In the genomic region with DNA sequence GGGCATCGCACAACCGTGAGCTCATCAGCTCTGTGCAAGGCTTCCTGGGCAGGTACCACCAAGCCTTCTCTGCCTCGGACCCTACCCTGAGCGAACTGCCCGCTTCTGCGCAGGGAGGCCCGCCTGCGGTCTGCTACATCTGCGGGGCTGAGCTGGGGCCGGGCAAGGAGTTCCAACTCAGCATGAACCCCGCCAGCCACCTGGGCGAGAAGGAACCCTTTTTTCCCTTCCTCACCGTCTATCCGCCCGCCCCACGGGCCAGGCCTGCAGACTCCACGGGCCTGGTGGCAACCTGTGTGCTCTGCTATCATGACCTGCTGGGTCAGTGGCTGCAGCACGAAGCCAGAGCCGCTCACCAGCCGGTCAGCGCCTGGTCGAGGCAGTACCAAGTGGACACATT, we compare ENCODE assay signal across 8 mouse cellular contexts. TPM values are rescaled to one million over a fixed set of nuclear protein-coding genes. Genes with fewer than 3 reads are reported as not detected.
DNase-seq lines count a peak whose midpoint lies in the region; ATAC-seq and TF ChIP-seq lines count a peak whose summit lies in the region.
"Had no signal": no experiment of that assay in that cellular context is flagged by ENCODE, and none has a peak within 500 bp of the region (broad histone marks: within the 10 kb centered on the region; RNA-seq: fewer than 3 reads in every experiment).

No protein-coding gene starts in this region.

- peak overlapping the region; percentile 97 for H3K4me2 ChIP-seq in lung, postnatal 0 days (replicated peaks; ENCODE audit: low read depth, low read length)
- H3K4me2 ChIP-seq in forebrain, embryonic 12.5 days = peak overlapping the region; percentile 96
- H3K4me2 ChIP-seq in limb, embryonic 13.5 days (replicated peaks) = peak overlapping the region; percentile 98
- peak overlapping the region; percentile 95 for H3K4me2 ChIP-seq in stomach, embryonic 15.5 days

- H3K4me1 ChIP-seq in lung, postnatal 0 days (ENCODE audit: insufficient read depth, low read depth, low read length) = peaks cover 18% of the 10 kb centered on the region
- H3K4me1 ChIP-seq in forebrain, embryonic 12.5 days = peaks cover 92% of the 10 kb centered on the region
- H3K4me1 ChIP-seq in limb, embryonic 13.5 days = peaks cover 89% of the 10 kb centered on the region
- peaks cover 79% of the 10 kb centered on the region for H3K4me1 ChIP-seq in stomach, embryonic 15.5 days

- 18% methylated on average over 20 of the region's 22 CpGs for WGBS in lung, postnatal 0 days
- 8% methylated on average over 22 of the region's 22 CpGs for WGBS in forebrain, embryonic 12.5 days
- 5% methylated on average over 22 of the region's 22 CpGs for WGBS in limb, embryonic 13.5 days
- WGBS in stomach, embryonic 15.5 days = 18% methylated on average over 22 of the region's 22 CpGs

- peak overlapping the region; percentile 44 for H3K4me3 ChIP-seq in lung, postnatal 0 days (ENCODE audit: low read depth, low read length)
- H3K4me3 ChIP-seq in forebrain, embryonic 12.5 days (replicated peaks) = peak overlapping the region; percentile 67
- peak overlapping the region; percentile 73 for H3K4me3 ChIP-seq in limb, embryonic 13.5 days
- H3K4me3 ChIP-seq in stomach, embryonic 15.5 days (replicated peaks) = peak overlapping the region; percentile 62

- no peak for DNase-seq in lung, postnatal 0 days (ENCODE audit: low spot score)
- DNase-seq in lung, postnatal 25 days (ENCODE audit: low spot score) = no peak
- DNase-seq in adrenal gland, postnatal 36 days = no peak
- no peak for DNase-seq in urinary bladder, postnatal 4 days (ENCODE audit: low spot score in 2 of 2)

- no peaks in the 10 kb centered on the region for H3K9me3 ChIP-seq in lung, postnatal 0 days (ENCODE audit: low read length)
- no peaks in the 10 kb centered on the region for H3K9me3 ChIP-seq in forebrain, embryonic 12.5 days
- H3K9me3 ChIP-seq in limb, embryonic 13.5 days = no peaks in the 10 kb centered on the region
- no peaks in the 10 kb centered on the region for H3K9me3 ChIP-seq in stomach, embryonic 15.5 days

- H3K27ac ChIP-seq in lung, postnatal 0 days (ENCODE audit: low read length) = no peak overlapping the region
- 0 out of 2 replicates have a peak overlapping the region, but pooled peaks have one; percentile 3 for H3K27ac ChIP-seq in forebrain, embryonic 12.5 days
- no peak overlapping the region for H3K27ac ChIP-seq in limb, embryonic 13.5 days
- H3K27ac ChIP-seq in stomach, embryonic 15.5 days = 0 out of 2 replicates have a peak overlapping the region, but pooled peaks have one; percentile 8

- peaks cover 10% of the 10 kb centered on the region; the same call in 1 of the 2 replicates for H3K27me3 ChIP-seq in lung, postnatal 0 days (replicated peaks; ENCODE audit: insufficient read depth, low read length)
- peaks cover 50% of the 10 kb centered on the region for H3K27me3 ChIP-seq in forebrain, embryonic 12.5 days
- H3K27me3 ChIP-seq in limb, embryonic 13.5 days = 0 out of 2 replicates have a peak, but pooled peaks cover 4% of the 10 kb centered on the region
- H3K27me3 ChIP-seq in stomach, embryonic 15.5 days (replicated peaks) = 0 out of 2 replicates have a peak, but pooled peaks cover 9% of the 10 kb centered on the region

- ATAC-seq in lung, postnatal 0 days = no peak
- ATAC-seq in forebrain, embryonic 12.5 days (ENCODE audit: low FRiP score) = no peak
- ATAC-seq in limb, embryonic 13.5 days (ENCODE audit: low FRiP score, low read depth) = no peak
- ATAC-seq in stomach, embryonic 15.5 days (ENCODE audit: insufficient read depth, low FRiP score, low read depth) = no peak

- no peak for TF ChIP-seq CTCF in lung, postnatal 0 days (IDR thresholded peaks at IDR 0.05)

- TF ChIP-seq EP300 in lung, postnatal 0 days (IDR thresholded peaks at IDR 0.05) = no peak

- H3K9ac ChIP-seq in lung, postnatal 0 days (replicated peaks; ENCODE audit: low read depth) = no peak overlapping the region
- peak overlapping the region; percentile 71 for H3K9ac ChIP-seq in forebrain, embryonic 12.5 days
- peak overlapping the region; percentile 87 for H3K9ac ChIP-seq in limb, embryonic 13.5 days
- peak overlapping the region; percentile 11; the same call in 1 of the 2 replicates for H3K9ac ChIP-seq in stomach, embryonic 15.5 days

- H3K36me3 ChIP-seq in lung, postnatal 0 days (ENCODE audit: insufficient read depth, low read length) = no peaks in the 10 kb centered on the region
- H3K36me3 ChIP-seq in forebrain, embryonic 12.5 days (replicated peaks) = no peaks in the 10 kb centered on the region
- 0 out of 2 replicates have a peak, but pooled peaks cover 2% of the 10 kb centered on the region for H3K36me3 ChIP-seq in limb, embryonic 13.5 days
- H3K36me3 ChIP-seq in stomach, embryonic 15.5 days = no peaks in the 10 kb centered on the region

RNA-seq across cellular contexts. Expression of gene Gse1, which starts 1.8 kb away (rescaled TPM):
- 9.5 and 9.9 TPM in 2 replicates for polyA plus RNA-seq in lung, postnatal 0 days (2015; fragmentation: Nextera tagmentation; extraction: Ambion mirVana)
- polyA plus RNA-seq in forebrain, embryonic 12.5 days (2016; fragmentation: Nextera tagmentation; extraction: Ambion mirVana) = 20.4 and 27.0 TPM in 2 replicates
- 6.9 and 7.1 TPM in 2 replicates for polyA plus RNA-seq in limb, embryonic 13.5 days (2015; fragmentation: Nextera tagmentation; extraction: Ambion mirVana)
- 9.6 and 10.8 TPM in 2 replicates for polyA plus RNA-seq in stomach, embryonic 15.5 days (2015; fragmentation: Nextera tagmentation; extraction: Ambion mirVana)
- 10 to 100 TPM; 25.9 to 30.2 TPM for total RNA-seq in adrenal gland, postnatal 36 days (2021)

RNA-seq across cellular contexts. Expression of gene Fam92b, which starts 52.8 kb away (rescaled TPM):
- polyA plus RNA-seq in lung, postnatal 0 days (2015; fragmentation: Nextera tagmentation; extraction: Ambion mirVana) = 3.9 and 6.5 TPM in 2 replicates
- polyA plus RNA-seq in forebrain, embryonic 12.5 days (2016; fragmentation: Nextera tagmentation; extraction: Ambion mirVana) = 2.5 and 3.2 TPM in 2 replicates
- not detected in 2 replicates for polyA plus RNA-seq in limb, embryonic 13.5 days (2015; fragmentation: Nextera tagmentation; extraction: Ambion mirVana)
- polyA plus RNA-seq in stomach, embryonic 15.5 days (2015; fragmentation: Nextera tagmentation; extraction: Ambion mirVana) = 0.80 and 0.94 TPM in 2 replicates
- total RNA-seq in adrenal gland, postnatal 36 days (2021) = 1 to 10 TPM in 1 of 2 experiments, under 1 TPM in 1; 0.53 to 1.2 TPM
- total RNA-seq: hematopoietic stem cell, adult 5-6 weeks had no signal

Comparison
In these comparisons a context has a peak if more than half of its experiments do, and no peak if none do; other contexts are left out.
1. H3K27ac ChIP-seq: peak in forebrain, embryonic 12.5 days (single experiment) and stomach, embryonic 15.5 days (single experiment); none in lung, postnatal 0 days (single experiment) and limb, embryonic 13.5 days (single experiment).
2. Peak in every context shown above with its lines, with median percentiles within 50 percentile points of each other: H3K4me2 ChIP-seq and H3K4me3 ChIP-seq.